Mouse (Mus musculus): ENCODE measurements around the gene Coq2.

DNA sequence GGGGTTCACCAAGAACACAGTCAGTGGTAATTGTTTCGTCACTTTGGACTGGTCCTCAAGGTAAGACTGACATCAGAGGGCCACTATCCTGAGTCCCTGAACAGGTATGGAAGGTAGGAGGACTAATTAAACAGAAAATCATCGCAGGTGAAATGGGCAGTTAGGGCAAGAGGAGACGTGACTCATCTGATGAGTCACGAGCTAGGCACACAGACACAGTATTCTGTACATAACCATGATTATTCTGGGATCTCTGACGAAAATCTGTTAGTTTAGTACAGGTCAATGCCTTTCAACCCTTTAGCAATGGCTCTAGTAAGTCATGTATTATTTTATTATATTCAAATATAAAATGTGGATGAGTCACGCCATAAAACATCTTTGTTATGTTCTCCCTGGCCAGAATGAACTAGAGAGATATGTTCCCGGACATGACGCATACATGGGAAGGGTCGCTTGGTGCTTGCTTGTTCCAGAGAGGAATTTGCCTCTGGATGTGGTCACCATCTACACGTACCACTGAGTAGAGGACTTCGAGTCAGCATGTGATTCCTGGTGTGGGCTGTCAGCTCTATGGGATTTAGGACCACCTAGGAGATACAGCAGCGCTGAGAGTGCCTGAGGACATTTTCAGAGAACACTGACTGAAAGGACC, 52.3 kb downstream of the Coq2 start:
- TF ChIP-seq CTCF (IDR thresholded peaks at IDR 0.05; ENCODE audit: low read depth, low read length) (no peak), POLR2A (IDR thresholded peaks at IDR 0.05; ENCODE audit: insufficient read depth, low read length) (no peak), EP300 (IDR thresholded peaks at IDR 0.05; ENCODE audit: insufficient read depth, low read depth, low read length) (no peak)

All from ES-Bruce4 (cell line).